Mouse (Mus musculus): Measurements from ENCODE around the gene Ahctf1.

GRCm38 (mm10) chr1:179814616-179815015 lies 11.1 kb upstream of the Ahctf1 start:
- no peak for TF ChIP-seq CTCF (IDR thresholded peaks at IDR 0.05; ENCODE audit: low read depth, low read length)
- no peak for TF ChIP-seq TAL1 (conservative IDR thresholded peaks at IDR 0.05; ENCODE audit: low read depth, low read length)
- no peak for TF ChIP-seq GATA1 (IDR thresholded peaks at IDR 0.05; ENCODE audit: borderline replicate concordance, low read length)
- no peak for TF ChIP-seq GATA2 (IDR thresholded peaks at IDR 0.05; ENCODE audit: borderline replicate concordance, low read depth, low read length)
